Mouse (Mus musculus) left cerebral cortex, postnatal 4 days (tissue): ENCODE measurements around the gene Elk3. TPM values are rescaled to one million over a fixed set of nuclear protein-coding genes. Genes with fewer than 3 reads are reported as not detected.

ENCODE experiments used
- DNase-seq: peaks from one replicate; pipeline ENCODE4 v3.0.0-alpha.2; 2022
- intact Hi-C: fragments of 180-260 bp; cut with DNase I; formaldehyde crosslinking; loops from one replicate; pipeline ENCODE4 v1.15.1; 2025
- total RNA-seq, 2 experiments: library from RNA; stranded (reverse); gene quantifications; 2 replicates each; pipeline ENCODE4 v1.2.3; 2021

Gene Elk3
- total RNA-seq, 2 experiments from 2014 or later = 13.4 to 16.0 TPM

DNA sequence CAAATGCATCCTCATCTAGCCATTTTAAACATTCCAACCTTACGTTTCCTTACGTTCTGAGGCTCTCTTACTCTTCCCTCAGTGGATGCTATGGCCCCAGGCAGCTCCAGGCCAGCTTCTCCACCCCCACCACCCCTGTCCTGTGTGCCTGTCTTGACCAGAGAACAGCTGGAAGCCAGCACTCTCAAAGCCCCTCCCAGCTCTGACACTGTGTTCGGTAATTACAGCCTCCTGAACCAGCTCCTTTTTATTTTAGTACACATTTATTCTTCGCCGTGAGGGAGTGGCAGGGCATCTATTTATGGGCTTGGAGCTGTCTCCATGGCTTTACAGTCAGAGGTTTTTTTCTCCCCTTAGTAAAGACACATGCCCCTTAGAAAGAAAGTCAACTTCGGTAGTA, 63.0 kb downstream of the Elk3 start:
- no peak for DNase-seq
- intact Hi-C loops = no loop called here

GRCm38 (mm10) chr10:93247422-93247821, 63.5 kb downstream of the Elk3 start:
- no peak for DNase-seq
- intact Hi-C loops = no loop called here

DNA sequence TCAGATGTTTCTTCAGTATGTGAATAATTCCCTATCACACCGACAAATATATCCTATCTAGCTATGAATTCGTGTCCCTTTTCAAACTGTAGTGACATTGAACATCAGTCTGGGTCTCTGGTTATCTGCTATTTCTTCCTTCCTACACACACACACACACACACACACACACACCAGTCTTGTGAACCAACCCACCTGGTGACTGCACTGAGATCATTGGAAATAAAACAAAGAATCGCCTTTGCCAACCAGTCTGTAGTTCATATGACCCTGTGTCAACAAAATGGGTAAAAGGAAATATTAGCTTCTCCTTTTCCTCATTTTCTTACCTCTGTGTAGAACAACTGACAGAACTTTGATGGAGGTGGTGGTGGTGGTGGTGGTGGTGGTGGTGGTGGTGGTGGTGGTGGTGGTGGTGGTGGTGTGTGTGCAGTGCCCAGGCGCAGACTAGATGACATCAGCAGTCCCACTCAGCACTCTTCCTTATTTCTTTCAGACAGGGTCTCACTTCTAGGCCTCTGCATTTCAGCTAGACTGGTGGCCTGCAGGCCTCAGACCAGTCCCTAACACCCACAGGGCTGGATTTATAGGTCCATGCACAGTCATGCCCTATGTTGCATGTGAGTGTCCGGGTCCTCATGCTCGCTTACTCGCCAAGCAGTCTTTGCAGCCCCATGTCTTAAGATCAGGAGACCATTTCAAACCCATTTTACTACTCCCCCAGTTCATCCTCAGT, 64.6 kb downstream of the Elk3 start:
- intact Hi-C loops = no loop called here
- no peak for DNase-seq

- intact Hi-C loops = no loop called here
- DNase-seq = no peak
Observed at GRCm38 (mm10) chr10:93244209-93244705, 66.7 kb downstream of the Elk3 start.

DNA sequence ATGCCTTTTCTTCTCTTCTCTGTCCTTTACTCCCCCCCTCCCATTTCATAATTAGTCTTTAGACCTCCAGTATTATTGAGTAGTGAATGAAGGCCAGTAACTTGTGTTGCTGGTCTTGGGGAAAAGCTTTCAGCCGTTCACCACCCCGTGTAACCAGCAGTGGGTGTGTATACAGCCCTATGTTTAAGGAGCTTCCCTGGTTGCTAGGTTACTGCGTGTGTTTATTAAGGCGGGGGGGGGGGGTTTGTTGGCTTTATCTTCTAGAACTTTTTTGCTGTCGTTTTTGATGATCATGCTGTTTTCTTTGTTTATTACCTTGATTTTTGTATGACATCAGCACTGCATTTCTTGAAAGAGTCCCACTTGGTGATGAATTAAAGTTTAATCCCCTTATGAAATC, 68.1 kb downstream of the Elk3 start:
- intact Hi-C loops = no loop called here
- no peak for DNase-seq

GRCm38 (mm10) chr10:93242208-93242607, 68.7 kb downstream of the Elk3 start:
- no peak for DNase-seq
- intact Hi-C loops = no loop called here

- DNase-seq = no peak
- intact Hi-C loops = no loop called here
Observed at GRCm38 (mm10) chr10:93239201-93239806, 71.6 kb downstream of the Elk3 start.

- intact Hi-C loops = no loop called here
- no peak for DNase-seq
Observed at GRCm38 (mm10) chr10:93234692-93235091, 76.2 kb downstream of the Elk3 start.

- DNase-seq = no peak
- intact Hi-C loops = no loop called here
Observed at GRCm38 (mm10) chr10:93233665-93234194, 77.2 kb downstream of the Elk3 start.

DNA sequence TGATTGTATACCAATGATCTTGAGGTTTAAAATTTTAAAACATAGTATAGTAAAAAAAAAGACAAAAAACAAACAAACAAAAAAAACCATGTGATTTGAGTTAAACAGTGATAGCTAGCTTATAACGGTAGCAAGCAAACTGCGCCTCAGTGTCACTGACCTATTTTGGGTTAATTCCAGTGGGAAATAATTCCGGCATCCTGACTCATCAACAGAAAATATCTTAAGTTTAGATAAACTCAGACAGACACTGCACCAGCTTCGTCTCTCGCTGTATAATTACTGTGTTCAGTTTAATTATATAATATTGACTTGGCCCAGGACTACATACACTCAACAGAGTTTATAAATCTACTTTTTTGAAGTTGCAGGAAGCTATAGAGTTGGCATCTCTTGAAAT, 79.0 kb downstream of the Elk3 start:
- DNase-seq = no peak
- intact Hi-C loops = no loop called here

GRCm38 (mm10) chr10:93231490-93231889, 79.4 kb downstream of the Elk3 start:
- no peak for DNase-seq
- intact Hi-C loops = no loop called here

DNA sequence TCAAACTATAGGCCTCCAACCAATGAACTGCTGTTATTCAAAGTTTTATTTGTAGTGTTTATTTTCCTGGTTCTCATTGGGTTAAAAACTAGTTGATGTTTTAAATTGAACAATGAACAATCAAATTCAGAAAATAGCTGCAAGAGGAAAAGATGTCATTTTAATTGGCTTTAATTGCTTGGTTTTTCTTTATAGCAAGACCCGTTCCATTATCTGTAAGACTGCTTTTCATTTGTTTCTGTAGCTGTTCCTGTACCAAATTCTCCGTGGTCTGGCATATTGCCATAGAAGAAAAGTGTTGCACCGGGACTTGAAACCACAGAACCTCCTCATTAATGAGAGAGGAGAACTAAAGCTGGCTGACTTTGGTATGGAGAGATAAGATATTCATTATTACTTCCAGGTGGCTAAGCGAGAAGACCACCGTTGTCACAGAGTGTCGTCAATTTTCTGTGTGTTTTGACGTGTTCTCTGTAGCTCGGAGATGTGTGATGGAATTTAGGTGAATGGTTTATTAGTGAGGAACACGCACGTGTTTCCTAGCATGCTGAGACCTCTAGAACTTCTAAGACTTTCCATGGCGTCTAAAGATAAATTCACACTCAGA, 82.4 kb downstream of the Elk3 start:
- intact Hi-C loops = no loop called here
- no peak for DNase-seq

GRCm38 (mm10) chr10:93227921-93228320, 83.0 kb downstream of the Elk3 start:
- intact Hi-C loops = no loop called here

DNA sequence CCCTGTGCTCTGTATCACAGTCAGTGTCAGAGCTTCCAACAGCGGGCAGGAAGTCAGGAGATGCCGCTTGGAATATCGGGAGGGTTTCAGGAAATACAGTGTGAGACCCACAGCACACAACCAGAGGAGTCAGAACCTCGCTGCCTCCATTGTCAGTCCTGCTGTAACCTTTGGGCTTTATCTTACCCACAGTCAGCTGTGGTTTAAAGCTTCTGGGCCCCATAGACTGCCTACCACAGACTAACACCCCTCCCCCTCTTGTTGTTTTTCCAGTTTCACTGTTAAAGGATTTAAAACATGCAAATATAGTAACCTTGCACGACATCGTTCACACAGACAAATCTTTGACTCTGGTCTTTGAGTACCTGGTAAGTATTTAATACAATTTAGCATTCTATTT, 85.2 kb downstream of the Elk3 start:
- DNase-seq = no peak
- intact Hi-C loops = no loop called here

More at GRCm38 (mm10) chr10:93227921-93228320, 83.0 kb downstream of the Elk3 start:
- no peak for DNase-seq

- intact Hi-C loops = loop anchor here (10.0 kb wide), 1 partner anchor 50 kb away; the partner anchor contains the start of gene Cdk17
- DNase-seq = no peak
Observed at GRCm38 (mm10) chr10:93215051-93215763, 95.7 kb downstream of the Elk3 start.

- intact Hi-C loops = loop anchor here (10.0 kb wide), 1 partner anchor 49 kb away; the partner anchor contains the start of gene Cdk17
- no peak for DNase-seq
Observed at GRCm38 (mm10) chr10:93214251-93214650, 96.7 kb downstream of the Elk3 start.

GRCm38 (mm10) chr10:93213339-93213738, 97.6 kb downstream of the Elk3 start:
- intact Hi-C loops = loop anchor here (10.0 kb wide), 1 partner anchor 49 kb away; the partner anchor contains the start of gene Cdk17
- DNase-seq = no peak

- DNase-seq = no peak
- intact Hi-C loops = loop anchor here (10.0 kb wide), 1 partner anchor 48 kb away; the partner anchor contains the start of gene Cdk17
Observed at GRCm38 (mm10) chr10:93212699-93213098, 98.2 kb downstream of the Elk3 start.

DNA sequence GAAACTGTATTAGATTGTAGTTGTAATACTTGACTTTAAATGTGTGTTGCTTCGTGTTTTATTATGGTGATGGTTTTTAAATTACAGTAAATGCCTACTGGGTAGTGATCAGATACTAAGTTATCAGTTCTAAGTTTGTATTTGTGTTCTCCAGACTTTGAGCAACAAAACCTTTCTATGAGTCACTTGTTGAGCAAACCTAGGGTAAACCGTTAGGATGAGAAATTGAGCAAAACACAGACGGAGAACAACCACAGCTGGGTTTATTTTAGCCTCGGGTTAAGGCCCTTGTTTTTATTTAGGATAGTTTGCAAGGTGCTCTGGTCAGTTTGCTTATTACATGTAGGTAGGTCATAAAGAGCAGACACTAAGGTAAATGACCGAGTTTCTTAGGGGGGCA, 103.8 kb downstream of the Elk3 start:
- intact Hi-C loops = no loop called here
- DNase-seq = no peak

GRCm38 (mm10) chr10:93205287-93205956, 105.5 kb downstream of the Elk3 start:
- intact Hi-C loops = no loop called here
- no peak for DNase-seq
